Mouse (Mus musculus) midbrain, postnatal 0 days (tissue): ENCODE measurements around the gene Tpcn2. TPM values are rescaled to one million over a fixed set of nuclear protein-coding genes. Genes with fewer than 3 reads are reported as not detected.

Experiments used
- ATAC-seq: fragments of 200-750 bp; cut with Nextera tagmentation; 2 replicates; pipeline ENCODE4 v1.8.0; 2017; ENCODE audit warnings: moderate number of reproducible peaks, mild to moderate bottlenecking, moderate TSS enrichment, moderate library complexity; ENCODE audit not compliant: low FRiP score
- DNase-seq: peaks from one replicate; pipeline ENCODE4 v3.0.0-alpha.2; 2015; ENCODE audit warnings: low spot score
- H3K27ac ChIP-seq: fragments of 300-500 bp; sonication (generic); 2 replicates; pipeline ENCODE4 v1.5.1; 2014; ENCODE audit warnings: low read depth, mild to moderate bottlenecking, low read length, mixed read lengths
- H3K27me3 ChIP-seq: fragments of 300-500 bp; sonication (generic); 2 replicates; pipeline ENCODE4 v1.6.1; 2014; ENCODE audit warnings: low read length, control low read depth, mixed read lengths; ENCODE audit not compliant: insufficient read depth
- H3K36me3 ChIP-seq: fragments of 300-500 bp; sonication (generic); 2 replicates; pipeline ENCODE4 v1.6.1; 2014; ENCODE audit warnings: low read length, control low read depth, mixed read lengths; ENCODE audit not compliant: insufficient read depth
- H3K4me1 ChIP-seq: fragments of 300-500 bp; sonication (generic); 2 replicates; pipeline ENCODE4 v1.6.1; 2014; ENCODE audit warnings: mild to moderate bottlenecking, control low read depth, antibody characterized with exemption, low read length, mixed read lengths; ENCODE audit not compliant: insufficient read depth
- H3K4me2 ChIP-seq: fragments of 300-500 bp; sonication (generic); 2 replicates; pipeline ENCODE4 v1.6.1; 2014; ENCODE audit warnings: low read depth, mild to moderate bottlenecking, low read length, mixed read lengths; ENCODE audit not compliant: poor library complexity, severe bottlenecking
- H3K4me3 ChIP-seq: fragments of 300-500 bp; sonication (generic); 2 replicates; pipeline ENCODE4 v1.5.1; 2014; ENCODE audit warnings: low read depth, mild to moderate bottlenecking, low read length, moderate library complexity
- H3K9ac ChIP-seq: fragments of 300-500 bp; sonication (generic); replicated peaks from 2 replicates; pipeline ENCODE4 v1.6.1; 2014; ENCODE audit warnings: mild to moderate bottlenecking, low read length, moderate library complexity, mixed read lengths; ENCODE audit not compliant: poor library complexity, severe bottlenecking
- H3K9me3 ChIP-seq: fragments of 300-500 bp; sonication (generic); 2 replicates; pipeline ENCODE4 v1.6.1; 2016; ENCODE audit warnings: low read length, control low read depth
- CTCF ChIP-seq: IDR thresholded peaks from 2 replicates; pipeline ENCODE4 v1.5.1; 2016; ENCODE audit warnings: antibody characterized with exemption, mild to moderate bottlenecking
- WGBS: fragments of 180-500 bp; shearing (Covaris S2); extraction: QIAGEN DNeasy Blood & Tissue Kit; methylation state at CpG from one replicate; pipeline ENCODE4 v1.1.7; 2014; 5-methylcytosine and 5-hydroxymethylcytosine counted together
- polyA plus RNA-seq: library from polyadenylated mRNA; unstranded; fragments of >200 nt; fragmentation: Nextera tagmentation; extraction: Ambion mirVana; gene quantifications from 2 replicates; pipeline ENCODE4 v1.2.1, GENCODE M21; 2015
- total RNA-seq: library from RNA; depleted of rRNA; stranded (reverse); fragments of >200 nt; gene quantifications from 2 replicates; pipeline ENCODE4 v1.2.3, GENCODE M21; 2014

Gene Tpcn2
- total and polyA plus RNA-seq, 2 experiments from 2014 or later = 1.5 to 2.8 TPM

DNA sequence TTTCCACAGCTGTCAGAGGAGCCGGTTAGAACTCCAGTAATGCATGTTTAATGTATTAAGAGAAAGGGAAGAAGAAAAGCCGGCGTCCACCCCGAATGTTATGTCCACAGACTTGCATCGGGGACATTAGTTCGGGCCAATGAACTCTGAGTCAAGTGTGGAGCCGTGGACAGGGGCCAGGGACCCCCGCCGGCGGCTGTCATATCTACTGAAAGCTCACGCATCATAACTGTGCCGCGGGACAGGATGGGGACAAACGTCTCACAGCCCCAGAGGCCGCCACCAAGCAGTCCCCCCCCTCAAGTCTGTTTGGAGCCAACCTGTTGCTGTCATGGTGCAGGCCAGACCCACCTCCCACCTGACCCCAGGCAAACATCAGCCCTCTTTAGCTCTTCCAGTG, 110.2 kb downstream of the Tpcn2 start:
- Histone ChIP-seq H3K9me3 (no peaks in the 10 kb centered on the region), H3K4me3 (no peak overlapping the region), H3K27me3 (no peaks in the 10 kb centered on the region), H3K27ac (no peak overlapping the region), H3K36me3 (no peaks in the 10 kb centered on the region), H3K4me1 (no peaks in the 10 kb centered on the region; the same call in 1 of the 2 replicates), H3K4me2 (peak overlapping the region; percentile 28; the same call in 1 of the 2 replicates), H3K9ac (no peak overlapping the region)
- peak; percentile 63 for DNase-seq
- WGBS = 29% methylated on average over 15 of the region's 15 CpGs
- ATAC-seq = peak; percentile 57; the same call in 1 of the 2 replicates
- TF ChIP-seq CTCF = no peak

DNA sequence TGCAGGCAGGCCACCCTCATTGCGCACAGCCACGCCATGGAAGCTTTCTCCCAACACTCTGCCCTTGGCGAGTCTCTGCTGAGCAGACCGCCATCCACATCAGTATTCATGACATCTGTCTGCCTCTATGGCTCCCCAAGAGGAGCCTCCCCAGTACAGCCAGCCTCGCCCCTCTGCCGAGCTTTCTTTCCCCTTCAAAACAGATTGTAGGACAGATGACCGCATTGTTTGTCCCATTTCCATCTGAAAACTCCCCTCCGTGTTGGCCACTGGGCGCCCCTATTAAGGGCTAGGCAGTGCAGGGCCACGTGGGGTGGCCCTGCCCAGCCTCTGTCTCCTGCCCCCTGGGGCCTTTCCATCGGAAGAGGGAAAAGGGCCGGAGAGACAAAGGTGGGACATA, 110.7 kb downstream of the Tpcn2 start:
- no peaks in the 10 kb centered on the region; the same call in 1 of the 2 replicates for H3K4me1 ChIP-seq
- no peaks in the 10 kb centered on the region for H3K27me3 ChIP-seq
- TF ChIP-seq CTCF = peak; percentile 19; the same call in 1 of the 2 replicates
- no peak overlapping the region for H3K9ac ChIP-seq
- ATAC-seq = peak; percentile 74
- no peak overlapping the region for H3K27ac ChIP-seq
- H3K4me3 ChIP-seq = no peak overlapping the region
- 4% methylated on average over 11 of the region's 12 CpGs for WGBS
- peak; percentile 75 for DNase-seq
- H3K9me3 ChIP-seq = no peaks in the 10 kb centered on the region
- peak overlapping the region; percentile 28 for H3K4me2 ChIP-seq
- H3K36me3 ChIP-seq = no peaks in the 10 kb centered on the region

DNA sequence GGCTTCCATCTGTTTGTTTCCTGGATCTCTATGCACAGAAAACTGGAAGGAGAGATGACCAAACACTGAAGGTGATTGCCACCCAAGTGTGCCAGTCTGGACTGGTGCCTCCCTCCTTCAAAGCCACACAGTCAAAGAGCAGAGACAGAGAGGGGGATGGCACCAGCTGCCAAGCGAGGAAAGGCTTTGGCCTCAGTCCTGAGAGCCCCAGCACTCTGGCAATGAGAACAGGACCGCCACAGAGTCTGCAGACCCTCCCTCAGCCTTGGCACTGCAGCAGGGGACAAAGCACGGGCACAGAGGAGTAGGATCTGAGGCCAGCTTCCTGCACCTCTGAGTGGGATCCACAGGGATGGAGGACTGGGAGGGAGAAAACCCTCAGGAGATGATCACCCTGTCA, 114.1 kb downstream of the Tpcn2 start:
- TF ChIP-seq CTCF = no peak
- 56% methylated on average over 3 of the region's 3 CpGs for WGBS
- H3K4me3 ChIP-seq = no peak overlapping the region
- DNase-seq = peak; percentile 82
- H3K4me2 ChIP-seq = no peak overlapping the region
- H3K9me3 ChIP-seq = no peaks in the 10 kb centered on the region
- H3K4me1 ChIP-seq = no peaks in the 10 kb centered on the region; the same call in 1 of the 2 replicates
- ATAC-seq = peak; percentile 25; the same call in 1 of the 2 replicates
- no peaks in the 10 kb centered on the region for H3K27me3 ChIP-seq
- no peaks in the 10 kb centered on the region for H3K36me3 ChIP-seq
- H3K9ac ChIP-seq = no peak overlapping the region
- H3K27ac ChIP-seq = no peak overlapping the region

DNA sequence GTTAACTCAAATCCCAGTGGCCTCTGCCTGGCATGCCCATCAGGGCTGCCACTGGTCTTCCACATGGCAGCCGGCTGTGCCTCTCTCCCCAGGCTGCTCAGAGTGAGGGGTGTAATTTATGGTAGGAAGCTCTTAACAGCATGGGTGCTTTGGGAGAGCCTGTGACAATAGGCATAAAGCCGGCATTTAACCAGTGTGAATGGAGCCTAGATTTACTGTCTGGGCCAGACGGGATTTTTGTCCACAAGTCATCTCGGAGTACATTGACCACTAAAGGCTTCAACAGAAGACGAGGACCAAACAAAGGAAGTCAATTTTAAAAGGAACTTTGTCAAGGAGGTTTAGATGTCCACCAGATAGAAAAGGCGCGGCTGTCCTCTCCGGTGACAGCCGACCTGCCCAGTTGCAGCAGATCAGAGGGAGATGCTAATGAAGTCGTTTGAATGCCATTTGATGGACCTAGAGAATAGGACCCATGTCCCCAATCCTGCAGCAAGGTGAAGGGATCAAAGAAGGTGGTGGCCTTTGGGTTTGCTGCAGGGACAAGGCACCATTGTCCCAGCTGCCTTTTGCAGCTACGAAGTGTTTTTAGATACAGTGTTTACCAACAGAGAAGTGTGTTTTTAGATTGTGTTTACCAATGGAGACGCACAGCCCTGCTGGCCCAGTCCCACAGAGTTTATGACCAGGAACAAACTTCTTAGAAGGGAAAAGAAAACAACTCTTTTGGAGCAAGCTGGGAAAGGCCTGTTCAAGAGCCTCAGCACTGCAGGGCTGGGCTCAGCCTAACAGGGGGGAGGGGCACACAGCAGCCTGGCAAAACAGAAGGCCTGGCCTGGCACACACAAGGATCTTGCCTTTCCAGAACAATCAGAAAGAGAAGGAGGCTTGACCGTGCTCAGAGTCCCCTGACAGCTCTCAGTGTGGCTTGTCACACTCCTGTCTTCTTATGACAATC, 124.2 kb downstream of the Tpcn2 start:
- peaks cover 6% of the 10 kb centered on the region; the same call in 1 of the 2 replicates for H3K4me1 ChIP-seq
- 27% methylated on average over 13 of the region's 13 CpGs for WGBS

DNA sequence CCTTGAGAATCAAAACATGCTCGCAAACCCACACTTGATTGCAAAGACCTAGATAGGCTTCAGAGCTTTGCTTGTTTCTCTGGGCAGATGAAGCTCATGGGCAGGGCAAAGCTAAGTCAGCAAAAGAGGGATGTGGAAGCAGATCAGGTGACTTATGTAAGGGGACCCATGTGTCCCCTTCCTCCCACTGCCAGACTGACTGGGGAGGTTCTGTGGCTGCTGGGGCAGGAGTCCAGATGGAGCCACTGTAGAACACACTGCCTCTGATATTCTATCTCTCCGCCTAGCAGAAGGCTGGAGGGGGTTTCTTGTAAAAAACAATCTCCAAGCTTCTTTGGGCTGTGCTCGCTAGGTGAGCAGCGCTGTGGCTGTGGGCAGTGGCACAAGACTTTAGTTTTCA, 128.1 kb downstream of the Tpcn2 start:
- no peak overlapping the region for H3K27ac ChIP-seq
- WGBS = 85% methylated on average over 4 of the region's 4 CpGs
- DNase-seq (no peak), ATAC-seq (no peak)
- H3K9ac ChIP-seq = no peak overlapping the region
- H3K4me3 ChIP-seq = no peak overlapping the region
- H3K4me1 ChIP-seq = peaks cover 6% of the 10 kb centered on the region; the same call in 1 of the 2 replicates
- no peaks in the 10 kb centered on the region for H3K9me3 ChIP-seq
- no peaks in the 10 kb centered on the region for H3K36me3 ChIP-seq
- no peak for TF ChIP-seq CTCF
- no peak overlapping the region for H3K4me2 ChIP-seq
- no peaks in the 10 kb centered on the region for H3K27me3 ChIP-seq

More for the DNA sequence above, 124.2 kb downstream of the Tpcn2 start:
- Histone ChIP-seq H3K4me3 (no peak overlapping the region), H3K27me3 (no peaks in the 10 kb centered on the region), H3K9me3 (no peaks in the 10 kb centered on the region), H3K4me2 (no peak overlapping the region), H3K9ac (no peak overlapping the region), H3K36me3 (no peaks in the 10 kb centered on the region), H3K27ac (no peak overlapping the region)
- no peak for TF ChIP-seq CTCF
- DNase-seq = peak; percentile 66
- ATAC-seq = no peak

DNA sequence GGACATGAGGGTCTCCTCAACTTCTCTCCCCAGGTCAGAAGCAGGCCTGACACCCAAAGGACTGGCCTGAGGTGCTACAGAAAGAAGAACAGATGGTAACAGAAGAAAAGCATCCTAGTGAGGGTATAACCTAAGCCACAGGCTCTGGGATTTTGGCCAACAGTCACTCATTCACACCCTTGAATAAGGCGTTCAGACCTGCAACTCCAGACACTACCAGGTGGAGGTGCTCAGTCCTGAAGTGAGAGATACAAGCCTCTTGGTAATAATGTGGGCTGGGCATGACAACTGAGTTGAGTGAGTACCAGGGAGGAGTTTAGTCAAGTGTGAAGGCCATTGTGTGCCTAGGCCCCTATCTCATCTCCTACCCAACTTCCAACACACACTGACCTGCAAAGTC, 129.7 kb downstream of the Tpcn2 start:
- Histone ChIP-seq H3K9ac (no peak overlapping the region), H3K4me1 (no peaks in the 10 kb centered on the region; the same call in 1 of the 2 replicates), H3K9me3 (no peaks in the 10 kb centered on the region), H3K4me2 (no peak overlapping the region), H3K36me3 (no peaks in the 10 kb centered on the region), H3K27me3 (no peaks in the 10 kb centered on the region), H3K4me3 (no peak overlapping the region), H3K27ac (no peak overlapping the region)
- no peak for ATAC-seq
- TF ChIP-seq CTCF = no peak
- 91% methylated on average over 1 of the region's 1 CpGs for WGBS
- no peak for DNase-seq
